Mouse (Mus musculus): ENCODE results near the gene Mcmbp.

DNA sequence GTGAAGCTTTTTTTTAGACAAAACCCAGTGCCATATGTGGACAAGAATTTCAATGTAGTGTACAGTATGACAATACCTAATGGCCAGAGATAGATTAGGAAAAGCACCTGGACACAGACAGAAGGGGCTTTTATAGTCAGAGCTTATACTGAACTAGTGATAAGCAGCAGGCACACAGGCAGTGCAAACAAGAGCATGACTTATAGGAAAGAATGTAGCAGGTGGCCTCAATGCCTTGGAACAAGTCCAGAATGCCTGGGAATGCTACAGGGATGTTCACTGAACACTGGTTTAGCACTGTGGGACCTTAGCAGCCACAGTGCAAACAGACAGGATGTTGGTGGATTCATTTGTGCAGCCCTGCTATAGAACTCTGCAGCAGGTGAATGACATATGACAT is 26.4 kb upstream of the Mcmbp start:
- TF ChIP-seq CTCF (IDR thresholded peaks at IDR 0.05; ENCODE audit: extremely low read depth, insufficient read depth, low read length), result no peak
- TF ChIP-seq POLR2A (IDR thresholded peaks at IDR 0.05; ENCODE audit: extremely low read depth, insufficient read depth, low read length), result no peak
